Mouse (Mus musculus): ENCODE measurements at regions not wholly inside any gene's neighbourhood (a gene's known extent, or its start where the extent isn't known, plus 50 kb on each side); places are given as distances from the start of the nearest gene placed in this dataset.

DNA sequence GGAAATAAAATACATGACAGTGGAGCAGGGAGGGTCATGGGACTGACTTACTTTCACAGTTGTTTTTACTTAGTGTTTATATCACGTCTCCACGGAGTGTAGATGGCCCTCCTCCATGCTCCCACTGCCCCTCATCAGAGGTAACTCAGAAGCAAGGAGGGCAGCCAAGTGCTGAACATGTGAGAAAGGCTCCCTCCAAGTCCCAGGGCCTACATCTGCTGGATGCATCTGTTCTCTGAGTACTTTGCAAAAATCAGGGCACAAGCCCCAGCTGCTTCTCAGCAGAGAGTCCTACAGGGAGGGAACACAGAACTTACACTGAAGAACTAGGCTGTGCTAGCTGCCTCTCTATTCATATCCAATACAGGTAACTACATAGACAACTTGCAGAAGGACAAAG is 83.5 kb upstream of the Fam49a start:
- H3K27me3 ChIP-seq (ENCODE audit: control insufficient read depth, insufficient read depth, low read depth, low read length) = no peaks in the 10 kb centered on the region
- H3K27ac ChIP-seq (ENCODE audit: low read length) = no peak overlapping the region
- H3K9me3 ChIP-seq (ENCODE audit: control insufficient read depth, low read length) = no peaks in the 10 kb centered on the region
- no peaks in the 10 kb centered on the region for H3K36me3 ChIP-seq (ENCODE audit: control insufficient read depth, insufficient read depth, low read length)
- ATAC-seq (ENCODE audit: low read depth) = no peak
- H3K9ac ChIP-seq (ENCODE audit: low read length) = no peak overlapping the region
- 0 out of 2 replicates have a peak, but pooled peaks cover 5% of the 10 kb centered on the region for H3K4me1 ChIP-seq (replicated peaks; ENCODE audit: control insufficient read depth, insufficient read depth, low read length)
- no peak overlapping the region for H3K4me2 ChIP-seq (ENCODE audit: low read depth, low read length)
- 50% methylated on average over 2 of the region's 2 CpGs for WGBS
- H3K4me3 ChIP-seq (ENCODE audit: low read length) = no peak overlapping the region

DNA sequence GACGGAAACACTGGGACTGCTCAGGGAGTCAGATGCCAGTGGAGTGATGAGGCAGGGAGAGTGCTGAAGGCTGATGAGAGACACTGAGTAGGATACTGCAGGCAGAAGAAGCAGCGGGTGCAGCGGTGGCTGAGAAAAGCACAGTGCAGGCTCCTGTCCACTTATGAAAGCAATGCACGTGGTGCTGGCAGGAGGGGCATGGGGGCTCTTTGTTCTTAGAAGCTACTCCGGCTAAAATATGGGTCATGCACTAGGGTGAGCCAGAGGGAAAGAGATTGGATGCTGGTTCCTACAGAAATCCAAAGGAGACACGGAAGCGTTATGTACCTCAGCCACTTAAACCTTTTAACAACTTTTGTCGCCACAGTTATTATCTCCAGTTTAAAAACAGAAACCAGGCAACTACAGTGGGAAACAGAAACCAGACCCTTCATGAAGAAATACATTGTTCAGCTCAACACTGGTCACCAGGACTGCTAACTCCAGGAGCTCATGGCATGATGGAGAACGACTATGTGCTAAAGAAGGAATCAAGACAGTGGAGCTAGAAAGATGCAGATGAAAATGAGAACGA is 82.6 kb upstream of the Fam49a start:
- no peak for ATAC-seq (ENCODE audit: low read depth)
- no peak overlapping the region for H3K27ac ChIP-seq (ENCODE audit: low read length)
- no peak overlapping the region for H3K4me2 ChIP-seq (ENCODE audit: low read depth, low read length)

DNA sequence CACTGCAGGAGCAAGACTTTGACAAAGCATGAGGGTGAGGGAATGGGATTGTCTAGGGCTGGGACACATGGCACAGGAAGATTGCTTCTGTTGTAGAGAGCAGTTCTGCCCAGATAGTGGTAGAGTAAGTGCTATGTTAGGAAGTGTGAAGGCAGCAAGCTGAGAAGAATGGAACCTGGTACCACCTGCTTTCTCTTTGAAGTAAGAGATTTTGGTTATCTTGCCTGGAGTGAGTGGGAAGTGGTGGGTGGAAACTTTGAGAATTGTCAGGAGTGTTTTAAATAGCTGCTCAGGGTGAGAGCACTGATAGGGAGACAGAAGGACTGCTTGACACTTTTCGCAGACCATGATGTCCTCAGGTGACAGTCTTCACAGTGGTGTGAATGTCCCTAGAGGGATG is 81.0 kb upstream of the Fam49a start:
- Histone ChIP-seq H3K4me1 (replicated peaks; ENCODE audit: control insufficient read depth, insufficient read depth, low read length) (0 out of 2 replicates have a peak, but pooled peaks cover 5% of the 10 kb centered on the region), H3K36me3 (ENCODE audit: control insufficient read depth, insufficient read depth, low read length) (no peaks in the 10 kb centered on the region), H3K4me3 (ENCODE audit: low read length) (no peak overlapping the region), H3K27me3 (ENCODE audit: control insufficient read depth, insufficient read depth, low read depth, low read length) (no peaks in the 10 kb centered on the region), H3K27ac (ENCODE audit: low read length) (no peak overlapping the region), H3K9ac (ENCODE audit: low read length) (no peak overlapping the region), H3K4me2 (ENCODE audit: low read depth, low read length) (no peak overlapping the region), H3K9me3 (ENCODE audit: control insufficient read depth, low read length) (no peaks in the 10 kb centered on the region)
- WGBS = 71% methylated on average over 1 of the region's 1 CpGs
- ATAC-seq (ENCODE audit: low read depth) = no peak

More for the DNA sequence above, 82.6 kb upstream of the Fam49a start:
- Histone ChIP-seq H3K4me1 (replicated peaks; ENCODE audit: control insufficient read depth, insufficient read depth, low read length) (0 out of 2 replicates have a peak, but pooled peaks cover 5% of the 10 kb centered on the region), H3K4me3 (ENCODE audit: low read length) (no peak overlapping the region), H3K27me3 (ENCODE audit: control insufficient read depth, insufficient read depth, low read depth, low read length) (no peaks in the 10 kb centered on the region), H3K9me3 (ENCODE audit: control insufficient read depth, low read length) (no peaks in the 10 kb centered on the region), H3K9ac (ENCODE audit: low read length) (no peak overlapping the region), H3K36me3 (ENCODE audit: control insufficient read depth, insufficient read depth, low read length) (no peaks in the 10 kb centered on the region)
- 57% methylated on average over 10 of the region's 10 CpGs for WGBS

DNA sequence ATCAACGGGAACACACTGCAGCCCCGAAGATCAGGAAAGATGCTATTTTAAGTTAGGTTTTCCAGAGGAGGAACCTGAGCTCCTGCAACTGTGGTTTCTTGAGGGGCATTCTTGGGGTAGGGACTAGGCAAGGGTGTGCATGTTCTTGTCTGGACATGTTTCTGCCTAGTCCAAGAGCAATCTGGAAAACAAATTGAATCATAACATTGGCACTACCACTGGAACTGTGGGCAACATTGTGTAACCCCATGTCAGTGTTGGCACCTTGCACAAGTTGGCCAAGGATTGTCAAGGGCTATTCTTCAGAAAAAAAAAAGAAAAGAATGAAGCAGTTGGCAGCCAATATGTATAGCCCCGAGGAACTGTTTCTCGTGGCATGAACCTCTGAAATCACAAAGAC is 80.3 kb upstream of the Fam49a start:
- no peak for ATAC-seq (ENCODE audit: low read depth)
- H3K27me3 ChIP-seq (ENCODE audit: control insufficient read depth, insufficient read depth, low read depth, low read length) = no peaks in the 10 kb centered on the region
- H3K27ac ChIP-seq (ENCODE audit: low read length) = no peak overlapping the region
- H3K4me1 ChIP-seq (replicated peaks; ENCODE audit: control insufficient read depth, insufficient read depth, low read length) = 0 out of 2 replicates have a peak, but pooled peaks cover 2% of the 10 kb centered on the region
- no peaks in the 10 kb centered on the region for H3K9me3 ChIP-seq (ENCODE audit: control insufficient read depth, low read length)
- 81% methylated on average over 4 of the region's 4 CpGs for WGBS
- no peak overlapping the region for H3K9ac ChIP-seq (ENCODE audit: low read length)
- H3K4me3 ChIP-seq (ENCODE audit: low read length) = no peak overlapping the region
- H3K36me3 ChIP-seq (ENCODE audit: control insufficient read depth, insufficient read depth, low read length) = no peaks in the 10 kb centered on the region
- H3K4me2 ChIP-seq (ENCODE audit: low read depth, low read length) = no peak overlapping the region

DNA sequence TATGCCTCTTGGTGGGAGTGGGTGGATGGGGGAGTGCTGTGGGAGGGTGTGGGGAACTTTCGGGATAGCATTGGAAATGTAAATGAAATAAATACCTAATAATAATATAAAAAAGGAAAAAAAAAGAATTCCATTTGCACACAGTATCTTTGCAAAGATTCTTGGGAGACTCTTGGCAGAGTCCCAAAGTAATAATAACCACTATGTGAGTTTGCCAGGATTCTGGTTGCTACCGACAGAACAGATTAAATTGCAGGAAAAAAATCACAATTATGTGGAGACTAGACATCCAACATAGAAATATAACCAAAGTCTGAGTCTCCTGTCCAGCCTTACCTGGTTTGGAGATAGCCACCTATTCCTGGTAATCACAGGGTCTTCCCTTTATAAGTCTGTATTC is 75.6 kb upstream of the Fam49a start:
- H3K27me3 ChIP-seq (ENCODE audit: control insufficient read depth, insufficient read depth, low read depth, low read length) = no peaks in the 10 kb centered on the region
- no peak overlapping the region for H3K4me2 ChIP-seq (ENCODE audit: low read depth, low read length)
- H3K27ac ChIP-seq (ENCODE audit: low read length) = no peak overlapping the region
- ATAC-seq (ENCODE audit: low read depth) = no peak
- no peaks in the 10 kb centered on the region for H3K4me1 ChIP-seq (replicated peaks; ENCODE audit: control insufficient read depth, insufficient read depth, low read length)
- H3K9ac ChIP-seq (ENCODE audit: low read length) = no peak overlapping the region
- H3K4me3 ChIP-seq (ENCODE audit: low read length) = no peak overlapping the region
- H3K36me3 ChIP-seq (ENCODE audit: control insufficient read depth, insufficient read depth, low read length) = no peaks in the 10 kb centered on the region
- 50% methylated on average over 2 of the region's 2 CpGs for WGBS
- H3K9me3 ChIP-seq (ENCODE audit: control insufficient read depth, low read length) = no peaks in the 10 kb centered on the region

DNA sequence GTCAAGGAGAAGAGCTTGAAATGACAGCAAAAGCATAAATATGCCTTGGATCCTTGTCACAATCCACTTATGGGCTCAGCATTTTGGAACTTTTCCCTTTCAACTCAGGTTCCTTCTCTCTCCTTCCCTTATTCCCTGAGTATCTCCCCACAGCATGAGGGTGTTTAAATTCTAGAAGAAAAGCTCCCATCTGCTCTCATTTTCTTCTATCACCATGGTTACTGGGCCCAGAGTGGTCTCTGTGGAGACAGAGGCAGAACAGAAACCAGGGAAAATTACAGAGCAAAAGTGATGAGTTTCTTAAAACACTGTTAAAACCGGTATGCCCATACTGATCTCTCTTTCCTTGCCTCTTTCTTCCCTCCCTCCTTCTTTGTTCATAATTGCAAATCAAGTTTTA is 66.9 kb upstream of the Fam49a start:
- no peaks in the 10 kb centered on the region for H3K27me3 ChIP-seq (ENCODE audit: control insufficient read depth, insufficient read depth, low read depth, low read length)
- no peak overlapping the region for H3K27ac ChIP-seq (ENCODE audit: low read length)
- H3K4me3 ChIP-seq (ENCODE audit: low read length) = no peak overlapping the region
- no peaks in the 10 kb centered on the region for H3K9me3 ChIP-seq (ENCODE audit: control insufficient read depth, low read length)
- no peak overlapping the region for H3K9ac ChIP-seq (ENCODE audit: low read length)
- H3K36me3 ChIP-seq (ENCODE audit: control insufficient read depth, insufficient read depth, low read length) = no peaks in the 10 kb centered on the region
- no peak for ATAC-seq (ENCODE audit: low read depth)
- H3K4me1 ChIP-seq (replicated peaks; ENCODE audit: control insufficient read depth, insufficient read depth, low read length) = no peaks in the 10 kb centered on the region
- WGBS = 73% methylated on average over 1 of the region's 1 CpGs
- H3K4me2 ChIP-seq (ENCODE audit: low read depth, low read length) = no peak overlapping the region

DNA sequence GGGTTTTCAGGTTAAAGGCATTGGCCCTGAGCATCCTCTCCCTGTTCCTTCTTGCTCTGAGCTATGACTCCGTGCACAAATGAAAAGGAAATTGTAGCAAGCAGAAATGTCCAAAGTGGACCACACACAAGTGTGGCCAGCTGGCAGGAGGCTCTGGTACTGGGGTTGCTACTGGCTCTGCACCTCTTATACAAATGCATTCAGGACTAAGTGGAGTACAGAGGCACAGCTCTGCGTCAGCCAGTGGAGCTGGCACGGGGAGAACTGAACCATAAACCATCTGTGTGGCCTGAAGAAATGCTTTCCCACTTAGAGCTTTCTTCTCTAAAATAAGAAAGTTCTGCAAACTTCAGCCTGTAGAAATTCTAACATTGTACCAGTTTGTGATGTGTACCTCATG is 65.3 kb upstream of the Fam49a start:
- 76% methylated on average over 3 of the region's 3 CpGs for WGBS
- Histone ChIP-seq H3K9ac (ENCODE audit: low read length) (no peak overlapping the region), H3K4me3 (ENCODE audit: low read length) (no peak overlapping the region), H3K9me3 (ENCODE audit: control insufficient read depth, low read length) (no peaks in the 10 kb centered on the region), H3K36me3 (ENCODE audit: control insufficient read depth, insufficient read depth, low read length) (no peaks in the 10 kb centered on the region), H3K27ac (ENCODE audit: low read length) (no peak overlapping the region), H3K27me3 (ENCODE audit: control insufficient read depth, insufficient read depth, low read depth, low read length) (no peaks in the 10 kb centered on the region), H3K4me1 (replicated peaks; ENCODE audit: control insufficient read depth, insufficient read depth, low read length) (no peaks in the 10 kb centered on the region), H3K4me2 (ENCODE audit: low read depth, low read length) (no peak overlapping the region)
- no peak for ATAC-seq (ENCODE audit: low read depth)

DNA sequence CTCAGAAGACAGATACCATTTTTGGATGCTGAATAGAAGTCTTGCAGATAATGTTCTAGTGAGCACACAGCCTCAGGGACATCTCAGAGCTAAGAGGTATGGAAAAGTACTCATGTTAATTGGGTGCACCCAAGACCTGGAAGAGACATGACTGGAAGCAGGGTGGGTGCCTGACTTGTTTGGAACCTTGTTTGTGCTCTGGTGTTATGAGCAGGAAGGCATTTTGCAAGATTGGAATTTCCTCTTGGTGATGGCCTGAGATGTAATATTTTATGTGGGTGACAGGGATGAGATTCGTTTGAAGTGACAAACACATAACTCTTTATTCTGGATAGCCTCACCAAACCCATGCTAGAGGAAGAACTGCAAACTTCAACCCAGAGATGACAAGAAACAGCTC is 53.7 kb upstream of the Fam49a start:
- Histone ChIP-seq H3K27me3 (ENCODE audit: control insufficient read depth, insufficient read depth, low read depth, low read length) (no peaks in the 10 kb centered on the region), H3K36me3 (ENCODE audit: control insufficient read depth, insufficient read depth, low read length) (no peaks in the 10 kb centered on the region), H3K4me2 (ENCODE audit: low read depth, low read length) (no peak overlapping the region), H3K9me3 (ENCODE audit: control insufficient read depth, low read length) (no peaks in the 10 kb centered on the region), H3K9ac (ENCODE audit: low read length) (no peak overlapping the region), H3K27ac (ENCODE audit: low read length) (no peak overlapping the region), H3K4me1 (replicated peaks; ENCODE audit: control insufficient read depth, insufficient read depth, low read length) (no peaks in the 10 kb centered on the region), H3K4me3 (ENCODE audit: low read length) (no peak overlapping the region)
- WGBS = 21% methylated on average over 1 of the region's 1 CpGs
- ATAC-seq (ENCODE audit: low read depth) = no peak
